Mouse (Mus musculus) testis, adult 2 months (tissue): ENCODE results near the gene Cacna1c.

Source experiments
- CTCF ChIP-seq: fragments of 200-500 bp; IDR thresholded peaks from 2 replicates; pipeline ENCODE4 v1.5.1; 2012; ENCODE audit warnings: low read depth, mild to moderate bottlenecking, inconsistent platforms, low read length, moderate library complexity; ENCODE audit not compliant: control insufficient read depth, insufficient read depth, insufficient replicate concordance
- POLR2A ChIP-seq: fragments of 200-500 bp; IDR thresholded peaks from 2 replicates; pipeline ENCODE4 v1.6.1; 2012; ENCODE audit warnings: low read depth, mild to moderate bottlenecking, inconsistent platforms, low read length, moderate library complexity; ENCODE audit not compliant: control insufficient read depth

GRCm38 (mm10) chr6:119240871-119241705 lies 44.9 kb upstream of the Cacna1c start:
- TF ChIP-seq CTCF = no peak
- no peak for TF ChIP-seq POLR2A
